Mouse (Mus musculus) kidney, embryonic 14.5 days (tissue): ENCODE measurements around the gene Tmpo. TPM values are rescaled to one million over a fixed set of nuclear protein-coding genes. Genes with fewer than 3 reads are reported as not detected.

ENCODE experiments used
- ATAC-seq: fragments of 200-750 bp; cut with Nextera tagmentation; 2 replicates; pipeline ENCODE4 v1.8.0; 2017; ENCODE audit warnings: moderate number of reproducible peaks, mild to moderate bottlenecking, moderate TSS enrichment, moderate library complexity; ENCODE audit not compliant: low FRiP score, low TSS enrichment
- H3K27ac ChIP-seq: fragments of 300-500 bp; sonication (generic); 2 replicates; pipeline ENCODE4 v1.5.1; 2014; ENCODE audit warnings: low read depth, mild to moderate bottlenecking, low read length, moderate library complexity, mixed read lengths
- H3K27me3 ChIP-seq: fragments of 300-500 bp; sonication (generic); 2 replicates; pipeline ENCODE4 v1.6.1; 2014; ENCODE audit warnings: mild to moderate bottlenecking, low read length; ENCODE audit not compliant: control insufficient read depth, insufficient read depth
- H3K36me3 ChIP-seq: fragments of 300-500 bp; sonication (generic); 2 replicates; pipeline ENCODE4 v1.6.1; 2014; ENCODE audit warnings: low read length, mixed read lengths; ENCODE audit not compliant: control insufficient read depth, insufficient read depth
- H3K4me1 ChIP-seq: fragments of 300-500 bp; sonication (generic); 2 replicates; pipeline ENCODE4 v1.6.1; 2014; ENCODE audit warnings: low read length, mixed read lengths; ENCODE audit not compliant: control insufficient read depth, insufficient read depth
- H3K4me2 ChIP-seq: fragments of 300-500 bp; sonication (generic); replicated peaks from 2 replicates; pipeline ENCODE4 v1.6.1; 2014; ENCODE audit warnings: low read depth, mild to moderate bottlenecking, low read length
- H3K4me3 ChIP-seq: fragments of 300-500 bp; sonication (generic); 2 replicates; pipeline ENCODE4 v1.5.1; 2014; ENCODE audit warnings: mild to moderate bottlenecking, low read length
- H3K9ac ChIP-seq: fragments of 300-500 bp; sonication (generic); 2 replicates; pipeline ENCODE4 v1.6.1; 2014; ENCODE audit warnings: low read depth, mild to moderate bottlenecking, low read length, moderate library complexity
- H3K9me3 ChIP-seq: fragments of 300-500 bp; sonication (generic); 2 replicates; pipeline ENCODE4 v1.6.1; 2016; ENCODE audit warnings: low read length; ENCODE audit not compliant: control insufficient read depth
- WGBS: fragments of 180-500 bp; shearing (Covaris S2); extraction: QIAGEN DNeasy Blood & Tissue Kit; methylation state at CpG from one replicate; pipeline ENCODE4 v1.1.7; 2014; 5-methylcytosine and 5-hydroxymethylcytosine counted together
- polyA plus RNA-seq: library from polyadenylated mRNA; unstranded; fragments of >200 nt; fragmentation: Nextera tagmentation; extraction: Ambion mirVana; gene quantifications from 2 replicates; pipeline ENCODE4 v1.2.1, GENCODE M21; 2014

Tmpo gene
- polyA plus RNA-seq, 1 experiment from 2014 or later, result 328 TPM

- peak overlapping the region; percentile 43 for H3K4me3 ChIP-seq
- H3K4me2 ChIP-seq, result peak overlapping the region; percentile 49
- no peaks in the 10 kb centered on the region for H3K36me3 ChIP-seq
- H3K9ac ChIP-seq, result peak overlapping the region; percentile 66
- H3K4me1 ChIP-seq, result peaks cover 19% of the 10 kb centered on the region
- H3K27ac ChIP-seq, result peak overlapping the region; percentile 97
- H3K27me3 ChIP-seq, result no peaks in the 10 kb centered on the region
- peak; percentile 94 for ATAC-seq
- no peaks in the 10 kb centered on the region for H3K9me3 ChIP-seq
- WGBS, result under 1% methylated on average over 67 of the region's 69 CpGs
Measured at GRCm38 (mm10) chr10:91181461-91182288, 560 bp upstream of the Tmpo start.

- H3K9ac ChIP-seq, result peak overlapping the region; percentile 66
- peak overlapping the region; percentile 97 for H3K27ac ChIP-seq
- H3K27me3 ChIP-seq, result no peaks in the 10 kb centered on the region
- peak overlapping the region; percentile 43; the same call in 1 of the 2 replicates for H3K4me3 ChIP-seq
- H3K4me1 ChIP-seq, result peaks cover 19% of the 10 kb centered on the region
- 8% methylated on average over 7 of the region's 7 CpGs for WGBS
- no peaks in the 10 kb centered on the region for H3K36me3 ChIP-seq
- H3K9me3 ChIP-seq, result no peaks in the 10 kb centered on the region
- peak overlapping the region; percentile 49 for H3K4me2 ChIP-seq
- ATAC-seq, result no peak
Measured at GRCm38 (mm10) chr10:91180301-91180700, 814 bp downstream of the Tmpo start.

- ATAC-seq, result no peak
- H3K9me3 ChIP-seq, result no peaks in the 10 kb centered on the region
- H3K9ac ChIP-seq, result peak overlapping the region; percentile 66; the same call in 1 of the 2 replicates
- peak overlapping the region; percentile 49 for H3K4me2 ChIP-seq
- H3K27me3 ChIP-seq, result no peaks in the 10 kb centered on the region
- H3K4me1 ChIP-seq, result peaks cover 19% of the 10 kb centered on the region
- 61% methylated on average over 2 of the region's 2 CpGs for WGBS
- no peaks in the 10 kb centered on the region for H3K36me3 ChIP-seq
- peak overlapping the region; percentile 43; the same call in 1 of the 2 replicates for H3K4me3 ChIP-seq
- peak overlapping the region; percentile 97 for H3K27ac ChIP-seq
Measured at GRCm38 (mm10) chr10:91179834-91180233, 1.3 kb downstream of the Tmpo start.

GRCm38 (mm10) chr10:91177201-91177600 lies 3.9 kb downstream of the Tmpo start:
- ATAC-seq, result no peak
- Histone ChIP-seq H3K9ac (no peak overlapping the region), H3K36me3 (no peaks in the 10 kb centered on the region), H3K4me1 (peaks cover 13% of the 10 kb centered on the region), H3K4me3 (no peak overlapping the region), H3K9me3 (no peaks in the 10 kb centered on the region), H3K27me3 (no peaks in the 10 kb centered on the region), H3K4me2 (no peak overlapping the region), H3K27ac (no peak overlapping the region)
- 41% methylated on average over 3 of the region's 4 CpGs for WGBS

GRCm38 (mm10) chr10:91172329-91173100 lies 8.6 kb downstream of the Tmpo start:
- Histone ChIP-seq H3K36me3 (no peaks in the 10 kb centered on the region), H3K9ac (peak overlapping the region; percentile 100), H3K4me1 (peaks cover 14% of the 10 kb centered on the region), H3K4me3 (peak overlapping the region; percentile 94), H3K9me3 (no peaks in the 10 kb centered on the region), H3K27ac (peak overlapping the region; percentile 100), H3K27me3 (no peaks in the 10 kb centered on the region), H3K4me2 (peak overlapping the region; percentile 72)
- ATAC-seq, result no peak
- WGBS, result 82% methylated on average over 14 of the region's 14 CpGs

GRCm38 (mm10) chr10:91171455-91172328 lies 9.4 kb downstream of the Tmpo start:
- under 1% methylated on average over 68 of the region's 68 CpGs for WGBS
- H3K27ac ChIP-seq, result peak overlapping the region; percentile 100
- no peaks in the 10 kb centered on the region for H3K9me3 ChIP-seq
- peak; percentile 98 for ATAC-seq
- H3K4me1 ChIP-seq, result peaks cover 22% of the 10 kb centered on the region
- peak overlapping the region; percentile 100 for H3K9ac ChIP-seq
- H3K4me3 ChIP-seq, result peak overlapping the region; percentile 94
- H3K4me2 ChIP-seq, result peak overlapping the region; percentile 72
- H3K36me3 ChIP-seq, result 0 out of 2 replicates have a peak, but pooled peaks cover 4% of the 10 kb centered on the region
- no peaks in the 10 kb centered on the region for H3K27me3 ChIP-seq

- peak; percentile 60; the same call in 1 of the 2 replicates for ATAC-seq
- peak overlapping the region; percentile 100 for H3K9ac ChIP-seq
- H3K4me2 ChIP-seq, result peak overlapping the region; percentile 61
- H3K4me3 ChIP-seq, result peak overlapping the region; percentile 94
- peaks cover 29% of the 10 kb centered on the region for H3K4me1 ChIP-seq
- H3K9me3 ChIP-seq, result no peaks in the 10 kb centered on the region
- under 1% methylated on average over 44 of the region's 59 CpGs for WGBS
- peak overlapping the region; percentile 100 for H3K27ac ChIP-seq
- peaks cover 4% of the 10 kb centered on the region; the same call in 1 of the 2 replicates for H3K36me3 ChIP-seq
- H3K27me3 ChIP-seq, result no peaks in the 10 kb centered on the region
Measured at GRCm38 (mm10) chr10:91171041-91171440, 10.1 kb downstream of the Tmpo start.

- WGBS, result under 1% methylated on average over 50 of the region's 50 CpGs
- Histone ChIP-seq H3K9ac (peak overlapping the region; percentile 100), H3K36me3 (peaks cover 6% of the 10 kb centered on the region; the same call in 1 of the 2 replicates), H3K9me3 (no peaks in the 10 kb centered on the region), H3K4me2 (peak overlapping the region; percentile 61), H3K27me3 (no peaks in the 10 kb centered on the region), H3K4me3 (peak overlapping the region; percentile 94), H3K27ac (peak overlapping the region; percentile 100), H3K4me1 (peaks cover 31% of the 10 kb centered on the region)
- ATAC-seq, result peak; percentile 34; the same call in 1 of the 2 replicates
Measured at GRCm38 (mm10) chr10:91170143-91170941, 10.8 kb downstream of the Tmpo start.
